Mouse (Mus musculus) liver, embryonic 12.5 days (tissue): ENCODE measurements around the gene Oxsm. TPM values are rescaled to one million over a fixed set of nuclear protein-coding genes. Genes with fewer than 3 reads are reported as not detected.
A peak's percentile ranks its signal among the peaks of the same experiment; 100 is the strongest.

Experiments
- ATAC-seq: fragments of 200-750 bp; cut with Nextera tagmentation; 2 replicates; pipeline ENCODE4 v1.8.0; 2017; ENCODE audit warnings: moderate number of reproducible peaks, mild to moderate bottlenecking, moderate library complexity
- H3K27ac ChIP-seq: fragments of 300-500 bp; sonication (generic); 2 replicates; pipeline ENCODE4 v1.5.1; 2016; ENCODE audit warnings: mild to moderate bottlenecking
- H3K27me3 ChIP-seq: fragments of 300-500 bp; sonication (generic); replicated peaks from 2 replicates; pipeline ENCODE4 v1.6.1; 2016; ENCODE audit warnings: mild to moderate bottlenecking, moderate library complexity
- H3K36me3 ChIP-seq: fragments of 300-500 bp; sonication (generic); 2 replicates; pipeline ENCODE4 v1.6.1; 2016; ENCODE audit warnings: mild to moderate bottlenecking, moderate library complexity
- H3K4me1 ChIP-seq: fragments of 300-500 bp; sonication (generic); 2 replicates; pipeline ENCODE4 v1.6.1; 2016
- H3K4me2 ChIP-seq: fragments of 300-500 bp; sonication (generic); 2 replicates; pipeline ENCODE4 v1.6.1; 2016; ENCODE audit warnings: mild to moderate bottlenecking, moderate library complexity
- H3K4me3 ChIP-seq: fragments of 300-500 bp; sonication (generic); 2 replicates; pipeline ENCODE4 v1.5.1; 2016; ENCODE audit warnings: mild to moderate bottlenecking, moderate library complexity
- H3K9ac ChIP-seq: fragments of 300-500 bp; sonication (generic); 2 replicates; pipeline ENCODE4 v1.6.1; 2016; ENCODE audit warnings: mild to moderate bottlenecking, moderate library complexity
- H3K9me3 ChIP-seq: fragments of 300-500 bp; sonication (generic); replicated peaks from 2 replicates; pipeline ENCODE4 v1.6.1; 2016; ENCODE audit warnings: mild to moderate bottlenecking, moderate library complexity
- WGBS: fragments of 180-500 bp; shearing (Covaris S2); methylation state at CpG from one replicate; pipeline ENCODE4 v1.1.7; 2016; ENCODE audit not compliant: insufficient replicate concordance; 5-methylcytosine and 5-hydroxymethylcytosine counted together
- polyA plus RNA-seq: library from polyadenylated mRNA; unstranded; fragments of >200 nt; fragmentation: Nextera tagmentation; extraction: Ambion mirVana; gene quantifications from 2 replicates; pipeline ENCODE4 v1.2.1, GENCODE M21; 2016

Gene Oxsm
- polyA plus RNA-seq, 1 experiment from 2014 or later: 1.7 TPM

DNA sequence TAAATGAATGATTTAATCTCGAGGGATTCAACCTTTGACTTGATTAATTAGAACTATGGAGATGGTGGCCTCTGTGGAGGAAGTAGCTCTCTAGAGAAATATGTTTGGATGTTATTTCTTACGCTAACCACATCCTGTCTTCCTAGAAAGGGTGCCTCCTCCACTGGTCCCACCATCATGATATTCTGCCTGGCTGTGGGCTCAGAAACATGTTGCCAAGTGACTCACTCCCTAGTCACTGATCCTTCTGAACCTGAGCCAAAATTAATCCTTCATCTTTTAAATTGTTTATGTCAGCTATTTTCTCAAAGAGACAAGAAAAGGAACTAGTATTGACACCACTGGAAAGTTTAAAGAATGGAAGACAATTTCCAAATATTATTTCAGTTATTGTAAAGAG lies 6.6 kb upstream of the Oxsm start:
- peaks cover 22% of the 10 kb centered on the region for H3K4me1 ChIP-seq
- peak; percentile 46; the same call in 1 of the 2 replicates for ATAC-seq
- H3K27ac ChIP-seq: no peak overlapping the region
- no peaks in the 10 kb centered on the region for H3K9me3 ChIP-seq
- peaks cover 57% of the 10 kb centered on the region for H3K36me3 ChIP-seq
- 31% methylated on average over 2 of the region's 2 CpGs for WGBS
- no peak overlapping the region for H3K4me2 ChIP-seq
- no peaks in the 10 kb centered on the region for H3K27me3 ChIP-seq
- no peak overlapping the region for H3K4me3 ChIP-seq
- no peak overlapping the region for H3K9ac ChIP-seq

DNA sequence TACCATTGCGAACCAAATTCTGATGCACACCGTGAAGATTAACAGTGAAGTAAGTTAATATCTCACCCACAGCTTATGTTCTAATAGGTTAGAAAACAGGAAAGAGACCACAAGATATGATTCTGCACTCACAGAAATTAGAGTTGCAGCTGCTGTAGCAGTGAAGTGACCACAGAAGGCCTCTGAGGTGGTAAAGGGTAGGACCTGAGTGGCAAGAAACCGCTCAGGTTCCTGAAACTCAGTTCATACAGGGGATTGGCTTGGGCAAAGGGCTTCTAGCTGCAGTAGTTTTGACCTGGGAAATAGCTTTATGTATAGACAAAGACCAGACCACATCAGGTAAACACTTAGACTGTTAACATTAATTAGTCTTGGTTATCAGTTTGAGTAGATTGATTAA lies 6.1 kb upstream of the Oxsm start:
- H3K9ac ChIP-seq: no peak overlapping the region
- H3K4me3 ChIP-seq: no peak overlapping the region
- H3K27ac ChIP-seq: 0 out of 2 replicates have a peak overlapping the region, but pooled peaks have one; percentile 30
- no peak overlapping the region for H3K4me2 ChIP-seq
- 60% methylated on average over 3 of the region's 3 CpGs for WGBS
- no peaks in the 10 kb centered on the region for H3K27me3 ChIP-seq
- H3K36me3 ChIP-seq: peaks cover 55% of the 10 kb centered on the region
- no peak for ATAC-seq
- H3K4me1 ChIP-seq: peaks cover 26% of the 10 kb centered on the region
- no peaks in the 10 kb centered on the region for H3K9me3 ChIP-seq

DNA sequence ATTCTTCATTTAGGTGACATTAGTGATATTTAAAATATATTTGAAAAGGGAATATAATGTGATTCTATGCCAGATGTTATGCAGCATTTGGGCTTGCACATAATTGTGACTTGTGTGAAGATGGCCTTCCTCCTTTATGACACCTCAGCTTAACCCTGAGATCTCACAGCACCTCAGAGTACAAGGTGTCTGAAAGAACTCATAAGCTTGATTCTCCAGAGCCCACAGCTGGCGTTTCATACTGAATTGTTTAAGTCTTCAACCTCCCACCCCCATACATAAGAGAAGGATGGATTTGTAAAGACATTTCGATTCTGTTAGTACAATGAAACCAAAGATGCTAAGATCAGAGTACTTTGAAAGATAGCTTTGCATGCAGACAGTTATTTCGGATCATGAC lies 491 bp upstream of the Oxsm start:
- peak overlapping the region; percentile 77 for H3K4me3 ChIP-seq
- peak overlapping the region; percentile 88 for H3K4me2 ChIP-seq
- peak overlapping the region; percentile 87 for H3K9ac ChIP-seq
- H3K27ac ChIP-seq: peak overlapping the region; percentile 92
- H3K27me3 ChIP-seq: no peaks in the 10 kb centered on the region
- H3K36me3 ChIP-seq: peaks cover 6% of the 10 kb centered on the region
- ATAC-seq: no peak
- H3K4me1 ChIP-seq: peaks cover 63% of the 10 kb centered on the region
- 68% methylated on average over 3 of the region's 3 CpGs for WGBS
- no peaks in the 10 kb centered on the region for H3K9me3 ChIP-seq

DNA sequence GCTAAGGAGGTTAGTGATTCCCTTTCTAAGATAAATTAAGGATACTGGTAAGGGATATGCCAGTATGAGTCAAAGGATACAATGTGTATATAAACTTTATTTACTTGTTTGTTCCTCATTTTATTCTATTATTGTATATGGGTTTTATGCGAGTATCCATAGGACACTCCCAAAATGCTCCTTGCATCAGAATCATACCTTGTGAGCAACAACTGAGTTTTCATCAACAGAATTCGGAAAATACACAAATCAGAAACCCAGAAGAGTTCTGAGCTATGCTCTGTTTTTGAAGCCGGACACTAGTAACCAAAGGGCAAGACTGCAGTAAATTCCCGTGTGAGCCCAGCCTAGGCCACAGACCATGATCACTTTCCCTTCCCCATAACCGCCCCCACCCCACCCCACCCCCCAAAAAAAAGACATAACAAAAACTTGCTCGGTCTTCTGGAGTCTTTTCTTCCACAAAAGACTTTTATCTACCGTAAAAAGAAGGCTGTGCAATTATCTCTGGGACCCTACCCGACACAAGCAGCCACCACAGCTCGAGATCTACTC lies 928 bp downstream of the Oxsm start:
- no peaks in the 10 kb centered on the region for H3K27me3 ChIP-seq
- peak overlapping the region; percentile 88 for H3K4me2 ChIP-seq
- peak overlapping the region; percentile 92 for H3K27ac ChIP-seq
- H3K4me3 ChIP-seq: peak overlapping the region; percentile 77
- ATAC-seq: no peak
- no peaks in the 10 kb centered on the region for H3K36me3 ChIP-seq
- H3K4me1 ChIP-seq: peaks cover 74% of the 10 kb centered on the region
- peak overlapping the region; percentile 87 for H3K9ac ChIP-seq
- no peaks in the 10 kb centered on the region for H3K9me3 ChIP-seq
- WGBS: 9% methylated on average over 9 of the region's 9 CpGs

DNA sequence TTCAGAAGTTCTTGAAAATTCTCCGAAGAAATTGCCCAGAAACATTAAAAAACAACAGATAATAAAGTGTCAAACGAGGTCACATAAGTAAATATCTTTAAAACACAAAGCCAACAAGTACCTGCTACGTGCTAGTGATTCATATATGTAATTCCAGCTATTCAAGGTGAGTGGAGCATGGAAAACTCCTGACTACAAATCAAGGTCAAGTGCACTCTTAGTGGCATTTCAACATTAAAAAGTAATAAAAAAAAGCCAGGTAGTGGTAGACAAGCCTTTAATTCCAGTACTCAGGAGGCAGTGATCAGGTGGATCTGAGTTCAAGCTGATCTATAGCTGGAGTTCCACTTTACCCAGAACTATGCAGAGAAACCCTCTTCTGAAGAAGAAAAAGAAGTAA lies 1.5 kb downstream of the Oxsm start:
- H3K4me1 ChIP-seq: peaks cover 72% of the 10 kb centered on the region
- H3K36me3 ChIP-seq: no peaks in the 10 kb centered on the region
- H3K27me3 ChIP-seq: no peaks in the 10 kb centered on the region
- peak overlapping the region; percentile 92; the same call in 1 of the 2 replicates for H3K27ac ChIP-seq
- ATAC-seq: no peak
- WGBS: 68% methylated on average over 3 of the region's 3 CpGs
- peak overlapping the region; percentile 88 for H3K4me2 ChIP-seq
- peak overlapping the region; percentile 87; the same call in 1 of the 2 replicates for H3K9ac ChIP-seq
- peak overlapping the region; percentile 77 for H3K4me3 ChIP-seq
- H3K9me3 ChIP-seq: no peaks in the 10 kb centered on the region

DNA sequence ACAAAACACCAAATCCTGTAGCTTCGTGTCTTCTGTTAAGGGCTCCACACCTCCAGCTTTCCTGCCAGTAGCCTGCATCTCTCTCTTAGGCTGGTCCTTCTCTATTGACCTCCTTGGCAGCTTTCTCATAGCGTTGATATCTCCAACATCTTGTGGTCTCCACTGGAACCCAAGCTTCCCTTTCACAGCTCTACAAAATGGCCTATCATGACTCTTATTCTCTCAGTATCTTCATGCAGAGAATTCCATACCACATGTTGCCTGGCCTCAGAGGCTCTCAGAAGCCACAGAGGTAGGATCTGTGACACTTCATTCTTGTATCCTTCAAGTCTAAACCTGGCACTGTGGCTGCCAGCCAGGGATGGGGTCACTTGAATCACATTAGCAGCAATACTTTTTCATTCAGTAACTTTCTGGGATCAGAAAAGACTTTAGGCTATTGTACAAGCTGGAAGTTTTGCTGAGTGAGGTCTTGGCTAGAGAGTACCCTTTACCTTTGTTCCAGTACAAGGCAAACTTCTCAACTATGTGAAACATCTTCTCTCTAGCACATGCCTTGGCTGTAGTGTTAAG lies 3.2 kb downstream of the Oxsm start:
- whole genome bisulfite sequencing: 56% methylated on average over 2 of the region's 2 CpGs
- ATAC-seq: no peak
- H3K36me3 ChIP-seq: no peaks in the 10 kb centered on the region
- H3K4me3 ChIP-seq: no peak overlapping the region
- no peak overlapping the region for H3K4me2 ChIP-seq
- H3K9me3 ChIP-seq: no peaks in the 10 kb centered on the region
- no peak overlapping the region for H3K9ac ChIP-seq
- peak overlapping the region; percentile 59; the same call in 1 of the 2 replicates for H3K27ac ChIP-seq
- peaks cover 76% of the 10 kb centered on the region for H3K4me1 ChIP-seq
- H3K27me3 ChIP-seq: no peaks in the 10 kb centered on the region

DNA sequence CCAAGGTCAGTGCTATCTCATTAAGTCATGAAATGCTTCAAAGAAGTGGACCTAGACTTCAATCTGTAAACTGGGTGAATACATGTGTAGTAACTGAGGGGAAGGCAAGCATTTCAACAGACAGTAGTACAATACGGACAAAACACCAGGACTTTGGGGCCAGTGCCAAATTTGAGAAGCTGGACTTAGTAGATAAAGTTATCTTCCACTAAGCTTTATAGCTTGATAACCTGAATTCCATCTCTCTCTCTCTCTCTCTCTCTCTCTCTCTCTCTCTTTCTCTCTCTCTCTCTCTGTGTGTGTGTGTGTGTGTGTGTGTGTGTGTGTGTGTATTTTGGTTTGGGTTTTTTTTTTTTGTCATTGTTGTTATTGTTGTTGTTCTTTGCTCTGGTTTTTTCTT lies 4.5 kb downstream of the Oxsm start:
- no peak overlapping the region for H3K4me3 ChIP-seq
- H3K9me3 ChIP-seq: no peaks in the 10 kb centered on the region
- H3K4me2 ChIP-seq: peak overlapping the region; percentile 57
- 0 out of 2 replicates have a peak, but pooled peaks cover 4% of the 10 kb centered on the region for H3K36me3 ChIP-seq
- 17% methylated on average over 1 of the region's 1 CpGs for WGBS
- peak overlapping the region; percentile 4; the same call in 1 of the 2 replicates for H3K9ac ChIP-seq
- no peaks in the 10 kb centered on the region for H3K27me3 ChIP-seq
- peak overlapping the region; percentile 76 for H3K27ac ChIP-seq
- H3K4me1 ChIP-seq: peaks cover 65% of the 10 kb centered on the region
- peak; percentile 4; the same call in 1 of the 2 replicates for ATAC-seq

DNA sequence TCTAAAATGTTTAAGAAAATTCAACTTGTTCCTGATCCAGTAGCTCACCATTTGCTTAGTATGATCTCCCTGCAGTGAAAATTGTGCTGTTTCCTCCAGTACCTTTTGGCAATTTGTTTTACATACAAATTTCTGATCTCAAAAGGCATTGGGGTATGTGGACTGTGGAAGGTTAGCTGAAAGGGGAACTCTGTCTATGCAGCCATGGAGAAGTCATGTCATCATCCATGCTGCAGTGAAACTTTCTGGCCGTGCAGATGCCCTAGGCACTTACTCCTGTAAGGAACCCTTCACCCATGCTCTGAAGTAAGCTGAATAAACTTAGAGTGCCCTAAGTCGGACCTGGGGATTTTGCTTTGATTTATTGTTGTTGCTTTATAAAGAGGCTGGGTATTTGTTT lies 5.2 kb downstream of the Oxsm start:
- no peaks in the 10 kb centered on the region for H3K27me3 ChIP-seq
- peak overlapping the region; percentile 77 for H3K9ac ChIP-seq
- peak overlapping the region; percentile 70 for H3K4me3 ChIP-seq
- H3K4me2 ChIP-seq: peak overlapping the region; percentile 68
- 0 out of 2 replicates have a peak, but pooled peaks cover 4% of the 10 kb centered on the region for H3K36me3 ChIP-seq
- H3K27ac ChIP-seq: peak overlapping the region; percentile 93
- H3K9me3 ChIP-seq: no peaks in the 10 kb centered on the region
- WGBS: 34% methylated on average over 2 of the region's 2 CpGs
- ATAC-seq: no peak
- peaks cover 67% of the 10 kb centered on the region for H3K4me1 ChIP-seq

DNA sequence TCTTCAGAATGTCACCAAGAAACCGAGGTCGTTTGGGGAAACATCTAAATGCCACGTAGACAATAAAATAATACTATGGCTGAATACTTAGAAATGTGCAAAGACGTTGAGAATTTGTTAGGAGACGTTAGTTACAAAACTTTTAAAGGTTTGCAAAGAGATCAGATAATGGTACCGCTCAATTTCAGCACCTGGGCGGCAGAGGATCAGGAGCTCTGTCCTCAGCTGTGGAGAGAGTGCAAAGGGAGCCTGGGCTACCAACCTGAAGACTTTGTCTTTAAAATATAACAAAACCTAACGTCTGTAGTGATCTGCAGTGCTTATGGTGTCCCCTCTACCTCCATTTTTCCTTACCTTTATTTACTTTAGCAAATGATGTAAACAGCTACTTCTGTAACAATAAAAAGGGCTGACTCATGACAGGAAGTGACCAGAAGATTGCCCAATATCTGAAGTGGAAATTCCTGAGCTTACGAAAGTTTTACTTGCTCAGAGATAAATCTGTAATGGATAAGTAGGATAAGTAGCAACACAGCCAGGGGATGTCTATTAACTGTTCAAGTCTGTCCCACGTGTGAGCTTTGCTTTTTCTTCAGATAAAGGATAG lies 5.9 kb downstream of the Oxsm start:
- 0 out of 2 replicates have a peak, but pooled peaks cover 4% of the 10 kb centered on the region for H3K36me3 ChIP-seq
- peak overlapping the region; percentile 77 for H3K9ac ChIP-seq
- ATAC-seq: peak; percentile 42
- H3K9me3 ChIP-seq: no peaks in the 10 kb centered on the region
- 3% methylated on average over 10 of the region's 10 CpGs for WGBS
- peak overlapping the region; percentile 68 for H3K4me2 ChIP-seq
- peak overlapping the region; percentile 93 for H3K27ac ChIP-seq
- H3K4me3 ChIP-seq: peak overlapping the region; percentile 70
- H3K27me3 ChIP-seq: no peaks in the 10 kb centered on the region
- peaks cover 70% of the 10 kb centered on the region for H3K4me1 ChIP-seq

DNA sequence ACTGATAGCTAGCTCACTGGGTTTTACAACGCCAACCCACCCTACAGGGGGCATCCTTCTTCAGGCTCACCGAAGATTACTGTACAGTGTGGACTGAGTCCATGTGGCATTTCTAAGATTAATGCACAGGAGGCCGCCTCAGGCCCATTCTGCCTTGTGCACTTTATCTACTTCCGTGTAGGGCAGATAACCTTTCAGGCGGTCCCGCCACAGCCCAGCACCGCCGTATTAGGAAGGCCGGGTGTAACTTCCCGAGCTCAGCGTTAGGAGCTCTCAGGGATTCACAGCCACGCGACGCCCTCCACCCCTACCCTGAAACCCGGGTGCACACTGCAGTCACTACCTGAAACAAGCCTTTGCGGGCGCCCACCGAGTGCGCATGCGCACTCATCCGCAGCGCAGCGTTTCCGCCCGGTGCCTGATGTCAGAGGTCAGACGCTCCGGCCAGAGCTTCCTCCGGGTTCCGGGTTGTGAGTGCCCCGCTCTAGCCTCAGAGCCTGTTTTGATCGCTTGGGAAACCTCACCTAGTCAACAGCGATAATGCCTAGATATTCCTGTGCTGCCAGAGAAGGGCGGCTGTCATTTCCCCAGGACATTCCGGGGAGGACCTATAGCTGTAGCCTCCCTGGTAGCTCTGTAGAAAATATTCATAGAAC lies 6.5 kb downstream of the Oxsm start:
- ATAC-seq: peak; percentile 90
- H3K4me3 ChIP-seq: peak overlapping the region; percentile 70
- WGBS: under 1% methylated on average over 34 of the region's 34 CpGs
- H3K9ac ChIP-seq: peak overlapping the region; percentile 77
- no peaks in the 10 kb centered on the region for H3K9me3 ChIP-seq
- H3K27me3 ChIP-seq: no peaks in the 10 kb centered on the region
- H3K36me3 ChIP-seq: 0 out of 2 replicates have a peak, but pooled peaks cover 4% of the 10 kb centered on the region
- H3K4me2 ChIP-seq: peak overlapping the region; percentile 68
- peaks cover 63% of the 10 kb centered on the region for H3K4me1 ChIP-seq
- H3K27ac ChIP-seq: peak overlapping the region; percentile 93

DNA sequence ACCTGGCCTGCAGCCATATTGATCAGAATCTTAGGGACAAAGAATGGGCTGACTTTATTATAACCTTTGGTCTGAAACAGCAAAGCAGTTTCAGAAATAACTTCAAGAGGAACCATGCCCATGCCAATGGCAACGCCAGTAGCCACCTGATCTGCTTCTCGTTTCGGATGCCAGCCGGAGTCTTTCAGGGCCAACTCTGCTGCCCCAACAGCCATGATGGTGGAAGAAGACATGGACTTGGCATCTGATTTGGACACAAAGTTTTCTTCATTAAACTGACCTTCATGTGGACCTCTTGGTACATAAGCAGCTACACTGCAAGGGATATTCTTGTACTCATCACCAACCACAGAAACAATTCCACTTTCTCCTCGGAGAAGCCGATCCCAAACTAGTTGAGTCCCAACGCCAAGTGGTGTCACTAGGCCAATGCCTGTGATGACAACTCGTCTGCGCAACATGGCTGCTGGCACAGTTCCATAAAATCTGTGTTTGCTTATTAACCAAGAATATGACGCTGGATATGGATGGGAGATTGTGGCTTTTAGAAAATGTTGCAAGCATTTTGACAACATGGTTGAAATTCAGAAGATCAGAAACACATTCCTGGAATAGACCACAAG lies 7.3 kb downstream of the Oxsm start:
- no peaks in the 10 kb centered on the region for H3K27me3 ChIP-seq

More for the DNA sequence above, 7.3 kb downstream of the Oxsm start:
- Histone ChIP-seq H3K4me1 (peaks cover 57% of the 10 kb centered on the region), H3K9ac (peak overlapping the region; percentile 77), H3K9me3 (no peaks in the 10 kb centered on the region; the same call in 1 of the 2 replicates), H3K4me3 (peak overlapping the region; percentile 70), H3K36me3 (0 out of 2 replicates have a peak, but pooled peaks cover 4% of the 10 kb centered on the region), H3K4me2 (peak overlapping the region; percentile 68), H3K27ac (peak overlapping the region; percentile 93)
- WGBS: 89% methylated on average over 10 of the region's 10 CpGs
- ATAC-seq: no peak
